Comparison of ENCODE assay signal across 20 mouse cellular contexts in genomic region chr3:37885776-37886175, GRCm38 (mm10).
A peak's percentile ranks its signal among the peaks of the same experiment; 100 is the strongest.
DNase-seq lines count a peak whose midpoint lies in the region; ATAC-seq and TF ChIP-seq lines count a peak whose summit lies in the region.
"Had no signal": no experiment of that assay in that cellular context is flagged by ENCODE, and none has a peak within 500 bp of the region (broad histone marks: within the 10 kb centered on the region; RNA-seq: fewer than 3 reads in every experiment).

No protein-coding gene starts in this region.

- H3K4me3 ChIP-seq in gastrocnemius, adult 2 months: no peak overlapping the region
- H3K4me3 ChIP-seq in kidney, embryonic 15.5 days (replicated peaks): no peak overlapping the region
- H3K4me3 ChIP-seq in embryonic fibroblast, embryonic 13.5 days (ENCODE audit: insufficient read depth, low read length): no peak overlapping the region
- H3K4me3 ChIP-seq: embryonic facial prominence, embryonic 15.5 days; forebrain, embryonic 15.5 days; heart, embryonic 13.5 days; intestine, embryonic 15.5 days had no signal

- DNase-seq in gastrocnemius, adult 2 months: no peak
- no peak for DNase-seq in gastrocnemius, postnatal 14 days
- DNase-seq in kidney, postnatal 10 days: no peak
- DNase-seq in 3134 (ENCODE audit: extremely low read depth, insufficient read length, low spot score): peak; percentile 15
- no peak for DNase-seq in thymus, postnatal 4 days
- DNase-seq: adrenal gland, postnatal 10 days; cerebellum, adult 11 months; cerebellum, adult 8-10 months; cerebellum, postnatal 14 days; embryo, embryonic 11 days; gastrocnemius, postnatal 10 days; heart, postnatal 10 days had no signal

- no peak for TF ChIP-seq CTCF in gastrocnemius, adult 2 months (IDR thresholded peaks at IDR 0.05)
- TF ChIP-seq CTCF in embryonic fibroblast, embryonic 13.5 days (IDR thresholded peaks at IDR 0.05; ENCODE audit: borderline replicate concordance, insufficient read depth, low read length): no peak

- H3K27me3 ChIP-seq in kidney, embryonic 15.5 days: no peaks in the 10 kb centered on the region
- H3K27me3 ChIP-seq: CH12.LX; embryonic facial prominence, embryonic 15.5 days; forebrain, embryonic 15.5 days; heart, embryonic 13.5 days; intestine, embryonic 15.5 days had no signal

- H3K9ac ChIP-seq in kidney, embryonic 15.5 days: no peak overlapping the region
- H3K9ac ChIP-seq: embryonic facial prominence, embryonic 15.5 days; forebrain, embryonic 15.5 days; heart, embryonic 13.5 days; hindbrain, embryonic 14.5 days; intestine, embryonic 15.5 days had no signal

- 50% methylated on average over 6 of the region's 6 CpGs for WGBS in kidney, embryonic 15.5 days

- no peak overlapping the region for H3K4me2 ChIP-seq in kidney, embryonic 15.5 days
- H3K4me2 ChIP-seq: embryonic facial prominence, embryonic 15.5 days; forebrain, embryonic 15.5 days; heart, embryonic 13.5 days; hindbrain, embryonic 14.5 days; intestine, embryonic 15.5 days had no signal

- TF ChIP-seq POLR2A in embryonic fibroblast, embryonic 13.5 days (IDR thresholded peaks at IDR 0.05; ENCODE audit: low read depth, low read length): no peak

- no peaks in the 10 kb centered on the region for H3K36me3 ChIP-seq in kidney, embryonic 15.5 days
- H3K36me3 ChIP-seq: embryonic facial prominence, embryonic 15.5 days; forebrain, embryonic 15.5 days; heart, embryonic 13.5 days; intestine, embryonic 15.5 days had no signal

- H3K4me1 ChIP-seq in kidney, embryonic 15.5 days: peaks cover 38% of the 10 kb centered on the region
- no peaks in the 10 kb centered on the region; the same call in 1 of the 2 replicates for H3K4me1 ChIP-seq in embryonic fibroblast, embryonic 13.5 days (ENCODE audit: control insufficient read depth, insufficient read depth, low read length)
- H3K4me1 ChIP-seq: embryonic facial prominence, embryonic 15.5 days had no signal

- H3K27ac ChIP-seq in gastrocnemius, adult 2 months: peak overlapping the region; percentile 31
- H3K27ac ChIP-seq in kidney, embryonic 15.5 days: 0 out of 2 replicates have a peak overlapping the region, but pooled peaks have one; percentile 18
- H3K27ac ChIP-seq in embryonic fibroblast, embryonic 13.5 days (ENCODE audit: insufficient read depth, low read length): peak overlapping the region; percentile 70
- H3K27ac ChIP-seq: embryonic facial prominence, embryonic 15.5 days; forebrain, embryonic 15.5 days; heart, embryonic 13.5 days; hindbrain, embryonic 14.5 days; intestine, embryonic 15.5 days had no signal

- ATAC-seq in kidney, embryonic 15.5 days (replicated peaks; ENCODE audit: low FRiP score): peak; percentile 69
- ATAC-seq: forebrain, embryonic 15.5 days; intestine, embryonic 15.5 days had no signal

- H3K9me3 ChIP-seq in kidney, embryonic 15.5 days (replicated peaks): no peaks in the 10 kb centered on the region
- H3K9me3 ChIP-seq: embryonic facial prominence, embryonic 15.5 days; forebrain, embryonic 15.5 days; heart, embryonic 13.5 days; intestine, embryonic 15.5 days had no signal

- intact Hi-C loops in gastrocnemius, adult 2 months (cut with DNase I): no loop called here
- intact Hi-C loops in gastrocnemius, postnatal 14 days (cut with DNase I; ENCODE audit: low total_unique reads): no loop called here

Comparison
In these comparisons a context has a peak if more than half of its experiments do, and no peak if none do; other contexts are left out.
1. H3K27ac ChIP-seq: peak in every context shown above with its lines; median percentile 70 in embryonic fibroblast, embryonic 13.5 days; 31 in gastrocnemius, adult 2 months; 18 in kidney, embryonic 15.5 days.